Comparison of ENCODE assay signal across 13 mouse cellular contexts in the genomic region with DNA sequence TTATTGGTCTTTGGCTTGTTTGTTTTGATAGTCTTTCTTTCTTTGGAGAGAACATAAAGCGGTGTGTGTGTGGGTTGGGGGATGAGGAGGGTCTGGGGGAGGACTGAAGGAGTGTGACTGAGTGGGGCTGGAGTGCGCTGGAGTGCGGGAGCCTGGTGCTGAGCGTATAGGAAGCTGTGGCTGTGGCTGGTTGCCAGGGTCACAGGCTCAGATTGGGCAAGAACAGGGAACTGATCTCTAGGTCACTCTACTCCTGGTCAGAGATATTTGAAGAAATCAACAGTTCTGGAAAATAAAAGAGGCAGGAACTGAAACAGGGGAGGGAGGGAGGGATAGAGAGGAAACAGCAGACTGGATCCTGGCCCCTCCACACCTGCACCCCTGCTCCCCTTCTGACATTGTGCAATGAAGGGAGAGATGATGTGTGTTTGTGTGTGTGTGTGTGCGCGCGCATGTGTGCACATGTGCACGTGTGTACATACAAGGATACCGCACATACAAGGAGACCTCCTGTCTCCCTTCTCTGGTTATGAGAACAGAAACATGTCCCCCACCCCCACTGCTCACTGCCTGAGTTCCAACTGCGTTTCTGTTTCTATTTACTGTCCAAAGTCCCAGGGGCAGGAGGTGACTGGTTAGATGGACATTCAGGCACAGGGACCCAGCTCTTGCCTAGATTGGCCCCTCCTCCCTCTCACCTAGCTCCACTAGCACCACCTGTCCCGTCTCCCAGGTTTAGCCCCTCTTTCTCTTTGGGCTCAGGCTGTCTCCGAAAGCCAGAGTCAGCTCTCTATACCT. TPM values are rescaled to one million over a fixed set of nuclear protein-coding genes. Genes with fewer than 3 reads are reported as not detected.
A peak's percentile ranks its signal among the peaks of the same experiment; 100 is the strongest.
DNase-seq lines count a peak whose midpoint lies in the region; ATAC-seq and TF ChIP-seq lines count a peak whose summit lies in the region.
"Had no signal": no experiment of that assay in that cellular context is flagged by ENCODE, and none has a peak within 500 bp of the region (broad histone marks: within the 10 kb centered on the region; RNA-seq: fewer than 3 reads in every experiment).

Gene Asgr2, plus strand, starts transcription at position 659 of the 798 bp plus-strand sequence.

- H3K9me3 ChIP-seq in midbrain, embryonic 15.5 days, result no peaks in the 10 kb centered on the region
- H3K9me3 ChIP-seq: hindbrain, embryonic 15.5 days had no signal

- TF ChIP-seq CTCF in gastrocnemius, adult 2 months (IDR thresholded peaks at IDR 0.05), result no peak

- H3K9ac ChIP-seq in midbrain, embryonic 15.5 days, result no peak within 1 kb of the TSS
- H3K9ac ChIP-seq: hindbrain, embryonic 15.5 days had no signal

- H3K27me3 ChIP-seq in midbrain, embryonic 15.5 days (replicated peaks), result no peaks in the 10 kb centered on the region
- H3K27me3 ChIP-seq: hindbrain, embryonic 15.5 days had no signal

- 27% methylated on average over 12 of the region's 12 CpGs for WGBS in macrophage (ENCODE audit: missing documents)
- WGBS in midbrain, embryonic 15.5 days, result 85% methylated on average over 12 of the region's 12 CpGs

- H3K4me3 ChIP-seq in gastrocnemius, adult 2 months, result no peak within 1 kb of the TSS
- no peak within 1 kb of the TSS for H3K4me3 ChIP-seq in macrophage (ENCODE audit: inconsistent target)
- no peak within 1 kb of the TSS for H3K4me3 ChIP-seq in midbrain, embryonic 15.5 days
- H3K4me3 ChIP-seq: hindbrain, embryonic 15.5 days had no signal

- H3K27ac ChIP-seq in gastrocnemius, adult 2 months, result peak within 1 kb of the TSS; percentile 31
- peak within 1 kb of the TSS; percentile 63 for H3K27ac ChIP-seq in macrophage
- H3K27ac ChIP-seq in midbrain, embryonic 15.5 days, result no peak within 1 kb of the TSS
- H3K27ac ChIP-seq: hindbrain, embryonic 15.5 days had no signal

- H3K4me1 ChIP-seq in midbrain, embryonic 15.5 days, result no peaks in the 10 kb centered on the region
- H3K4me1 ChIP-seq: hindbrain, embryonic 15.5 days had no signal

- H3K36me3 ChIP-seq in macrophage (ENCODE audit: inconsistent target), result no peaks in the 10 kb centered on the region
- no peaks in the 10 kb centered on the region for H3K36me3 ChIP-seq in midbrain, embryonic 15.5 days (replicated peaks)
- H3K36me3 ChIP-seq: hindbrain, embryonic 15.5 days had no signal

- intact Hi-C loops in gastrocnemius, adult 2 months (cut with DNase I), result no loop called here
- intact Hi-C loops in gastrocnemius, postnatal 36 days (cut with DNase I), result no loop called here

- H3K79me2 ChIP-seq in macrophage (ENCODE audit: inconsistent target), result no peaks in the 10 kb centered on the region

- ATAC-seq in midbrain, embryonic 15.5 days (replicated peaks), result no peak
- no peak for ATAC-seq in CD4-positive, CD25-positive, alpha-beta regulatory T cell, adult 4 months

- peak; percentile 62 for DNase-seq in gastrocnemius, adult 2 months
- DNase-seq in gastrocnemius, postnatal 36 days, result no peak
- DNase-seq in adrenal gland, adult 18-20 months (ENCODE audit: low spot score in 2 of 2), result peak; percentile 55 to 56
- peak; percentile 50 for DNase-seq in liver
- DNase-seq in spleen, postnatal 14 days (ENCODE audit: low spot score in 2 of 2), result no peak
- DNase-seq: cerebellum, adult 2 months; right cerebral cortex, adult 18-20 months had no signal

- H3K4me2 ChIP-seq in midbrain, embryonic 15.5 days, result no peak within 1 kb of the TSS
- H3K4me2 ChIP-seq: hindbrain, embryonic 15.5 days had no signal

RNA-seq across cellular contexts. Expression of gene Asgr2, which starts in this region (rescaled TPM):
- under 1 TPM; 0.22 to 0.31 TPM for total RNA-seq in gastrocnemius, adult 2 months (2021)
- not detected for total RNA-seq in gastrocnemius, postnatal 36 days (2021)
- 1 to 10 TPM in 1 of 2 experiments, under 1 TPM in 1; 0.83 to 2.5 TPM for total RNA-seq in adrenal gland, adult 18-20 months (2021)
- 1 to 10 TPM in 21 of 26 experiments, under 1 TPM in 2, not detected in 3; 0.58 to 9.7 (median 3.6) TPM for total RNA-seq in macrophage (2018; cell fraction: chromatin; rRNA removed)
- total RNA-seq in macrophage (2018; cell fraction: cytosol; rRNA removed), result 1 to 10 TPM in 8 of 26 experiments, under 1 TPM in 18; 0.11 to 2.2 (median 0.57) TPM
- 1 to 10 TPM in 16 of 26 experiments, under 1 TPM in 5, not detected in 5; 0.54 to 7.7 (median 3.7) TPM for total RNA-seq in macrophage (2018; cell fraction: nucleus; rRNA removed)
- 1.5 to 3.4 TPM in 2 of 3 replicates, not detected in the other for polyA plus RNA-seq in macrophage (2018)
- not detected in 2 replicates for polyA plus RNA-seq in midbrain, embryonic 15.5 days (2015; fragmentation: Nextera tagmentation; extraction: Ambion mirVana)
- not detected for polyA plus RNA-seq in CD4-positive, CD25-positive, alpha-beta regulatory T cell, adult 4 months (2017; shearing (Covaris generic))
- total RNA-seq: left cerebral cortex, postnatal 10 days; midbrain, postnatal 0 days had no signal
- polyA plus RNA-seq: hindbrain, embryonic 15.5 days; midbrain, postnatal 0 days had no signal

Comparison
In these comparisons a context has a peak if more than half of its experiments do, and no peak if none do; other contexts are left out.
1. Peak in DNase-seq and H3K27ac ChIP-seq in gastrocnemius, adult 2 months; RNA of the gene not detected or under 1 TPM.
2. DNase-seq: peak in adrenal gland, adult 18-20 months (2 of 2) and liver (single experiment); none in gastrocnemius, postnatal 36 days (0 of 2) and spleen, postnatal 14 days (0 of 2).